Mouse (Mus musculus) testis, adult 2 months (tissue): ENCODE data around the gene C1qtnf1. TPM values are rescaled to one million over a fixed set of nuclear protein-coding genes. Genes with fewer than 3 reads are reported as not detected.

ENCODE experiments used
- H3K27ac ChIP-seq: fragments of 200-500 bp; 2 replicates; pipeline ENCODE4 v1.5.1; 2012; ENCODE audit warnings: low read depth, low read length; ENCODE audit not compliant: control insufficient read depth, insufficient read depth
- H3K27me3 ChIP-seq: fragments of 200-500 bp; 2 replicates; pipeline ENCODE4 v1.6.1; 2012; ENCODE audit warnings: mild to moderate bottlenecking, low read length, moderate library complexity; ENCODE audit not compliant: control insufficient read depth, insufficient read depth
- H3K36me3 ChIP-seq: fragments of 200-500 bp; 2 replicates; pipeline ENCODE4 v1.6.1; 2012; ENCODE audit warnings: mild to moderate bottlenecking, low read length; ENCODE audit not compliant: control insufficient read depth, insufficient read depth
- H3K4me1 ChIP-seq: fragments of 200-500 bp; 2 replicates; pipeline ENCODE4 v1.6.1; 2012; ENCODE audit warnings: low read length; ENCODE audit not compliant: control insufficient read depth, insufficient read depth
- H3K4me3 ChIP-seq: fragments of 200-500 bp; 2 replicates; pipeline ENCODE4 v1.5.1; 2012; ENCODE audit warnings: low read depth, mild to moderate bottlenecking, low read length, moderate library complexity, mixed read lengths; ENCODE audit not compliant: control insufficient read depth
- CTCF ChIP-seq: fragments of 200-500 bp; IDR thresholded peaks from 2 replicates; pipeline ENCODE4 v1.5.1; 2012; ENCODE audit warnings: low read depth, mild to moderate bottlenecking, inconsistent platforms, low read length, moderate library complexity; ENCODE audit not compliant: control insufficient read depth, insufficient read depth, insufficient replicate concordance
- POLR2A ChIP-seq: fragments of 200-500 bp; IDR thresholded peaks from 2 replicates; pipeline ENCODE4 v1.6.1; 2012; ENCODE audit warnings: low read depth, mild to moderate bottlenecking, inconsistent platforms, low read length, moderate library complexity; ENCODE audit not compliant: control insufficient read depth
- polyA plus RNA-seq: library from polyadenylated mRNA; depleted of rRNA; stranded (reverse); fragments of >200 nt; gene quantifications from 2 replicates; pipeline ENCODE4 v1.2.3, GENCODE M21; 2012

The C1qtnf1 gene
- polyA plus RNA-seq, 1 experiment, result 2.5 TPM

DNA sequence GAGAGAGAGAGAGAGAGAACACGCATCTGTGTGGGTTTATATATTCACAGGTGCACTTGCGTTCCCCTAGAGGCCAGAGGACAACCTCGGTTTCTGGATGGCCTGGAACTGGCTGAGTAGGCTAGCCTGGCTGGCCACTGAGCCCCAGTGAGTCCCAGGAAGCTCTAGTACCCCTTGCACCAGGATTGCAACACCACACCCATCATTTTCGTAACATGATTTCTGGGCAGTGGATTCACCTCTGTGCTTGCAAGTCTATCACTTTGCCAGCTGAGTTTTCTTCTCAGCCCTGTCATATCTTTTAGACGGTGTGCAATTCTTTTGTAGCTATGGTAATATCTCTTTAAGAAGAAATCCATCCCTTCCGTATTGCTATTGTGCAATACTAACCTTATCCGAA lies 7.7 kb upstream of the C1qtnf1 start:
- H3K36me3 ChIP-seq, result no peaks in the 10 kb centered on the region
- no peak for TF ChIP-seq CTCF
- no peak overlapping the region for H3K27ac ChIP-seq
- H3K4me1 ChIP-seq, result peaks cover 15% of the 10 kb centered on the region
- no peak overlapping the region for H3K4me3 ChIP-seq
- H3K27me3 ChIP-seq, result no peaks in the 10 kb centered on the region

DNA sequence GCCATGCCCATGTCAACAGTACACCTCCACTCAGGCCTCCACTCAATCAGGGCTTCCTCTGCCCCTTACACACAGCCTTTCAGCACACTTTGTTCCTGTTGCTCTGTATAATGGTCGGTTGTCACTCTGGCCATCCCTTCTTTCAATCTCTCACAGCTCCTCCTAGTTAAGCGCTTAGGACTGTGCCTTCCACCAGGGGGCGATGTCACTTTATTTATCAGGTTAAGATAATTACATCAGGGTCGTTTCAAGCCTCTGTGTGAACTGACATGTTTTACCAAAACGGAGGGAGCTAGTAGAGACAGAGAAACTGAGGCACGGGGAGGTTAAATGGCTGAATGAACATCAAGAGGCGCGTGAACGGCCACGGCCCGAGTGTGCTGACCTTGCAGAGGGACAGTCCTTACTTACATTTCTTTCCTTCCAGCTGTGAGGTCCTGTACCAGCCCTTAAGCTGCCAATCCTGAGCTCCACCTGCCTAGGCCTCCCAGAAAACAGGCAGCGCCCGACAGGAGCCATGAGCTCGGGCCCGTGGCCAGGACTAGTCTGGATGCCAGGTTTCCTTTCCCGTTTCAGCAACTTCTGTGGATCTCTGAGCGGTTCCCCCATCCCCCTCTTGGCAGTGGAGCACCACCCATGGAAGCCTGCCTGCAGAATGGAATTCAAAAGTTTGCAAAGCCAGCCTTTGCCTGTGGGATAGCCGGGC lies 4.6 kb upstream of the C1qtnf1 start:
- TF ChIP-seq CTCF, result no peak; the same call in 1 of the 2 replicates
- TF ChIP-seq POLR2A, result no peak
- Histone ChIP-seq H3K4me3 (no peak overlapping the region), H3K36me3 (no peaks in the 10 kb centered on the region), H3K27me3 (no peaks in the 10 kb centered on the region), H3K4me1 (peaks cover 9% of the 10 kb centered on the region), H3K27ac (peak overlapping the region; percentile 19; the same call in 1 of the 2 replicates)

DNA sequence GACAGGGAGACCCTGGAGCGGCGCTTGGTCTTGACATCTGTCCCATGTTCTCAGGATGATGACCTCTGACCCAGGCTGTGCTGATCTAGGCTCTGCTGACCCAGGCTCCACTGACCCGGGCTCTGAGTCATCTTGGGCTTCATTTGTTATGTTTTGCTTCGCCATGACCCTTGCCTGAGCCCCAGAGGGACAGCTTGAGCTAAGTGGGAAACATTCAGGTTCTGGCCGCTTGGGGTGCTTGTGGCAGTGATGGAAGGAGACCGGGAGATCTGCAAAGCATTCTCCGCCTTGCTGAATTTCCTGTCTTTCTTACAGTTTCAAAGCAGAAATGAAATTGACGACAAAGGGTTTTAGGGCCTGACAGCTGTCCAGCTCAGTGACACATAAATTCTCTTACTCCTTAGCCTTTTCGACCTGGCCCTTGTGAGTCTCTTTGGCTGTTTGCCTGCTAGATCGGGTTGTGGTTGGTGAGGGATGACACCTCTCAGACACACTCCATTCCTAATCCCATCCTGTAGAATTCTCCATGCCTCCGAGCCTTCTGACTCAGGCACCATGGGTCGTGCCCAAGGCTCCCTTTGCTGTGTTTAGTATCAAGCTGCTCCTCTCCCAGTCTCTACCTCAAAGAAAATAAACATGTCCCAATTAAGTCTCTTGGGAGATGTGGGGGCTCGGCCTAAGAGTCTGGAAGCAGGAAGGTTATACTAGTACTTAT lies 3.2 kb upstream of the C1qtnf1 start:
- Histone ChIP-seq H3K36me3 (no peaks in the 10 kb centered on the region), H3K4me1 (peaks cover 5% of the 10 kb centered on the region; the same call in 1 of the 2 replicates), H3K27ac (no peak overlapping the region), H3K27me3 (no peaks in the 10 kb centered on the region), H3K4me3 (no peak overlapping the region)
- no peak; the same call in 1 of the 2 replicates for TF ChIP-seq CTCF
- no peak for TF ChIP-seq POLR2A

DNA sequence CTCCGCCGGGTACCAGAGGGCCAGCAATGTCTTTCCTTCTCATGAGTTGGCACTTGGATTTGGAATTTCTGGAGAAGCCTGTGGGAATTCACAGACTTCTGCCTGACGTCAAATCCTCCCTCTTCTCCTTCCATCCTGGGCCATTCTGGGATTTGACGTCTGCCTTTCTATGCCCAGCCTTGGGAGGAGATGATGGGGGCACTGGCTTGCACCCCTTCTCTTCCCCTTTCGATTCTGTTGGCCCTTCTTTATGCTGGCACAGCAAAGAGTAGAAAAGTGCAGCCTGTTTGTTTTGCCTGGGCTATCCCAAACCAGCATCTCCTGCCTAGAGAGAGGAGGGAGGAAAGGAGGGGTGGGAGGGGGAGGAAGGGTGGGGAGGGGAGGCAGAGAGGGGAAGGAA lies 1.2 kb upstream of the C1qtnf1 start:
- Histone ChIP-seq H3K4me3 (no peak overlapping the region), H3K27ac (no peak overlapping the region), H3K27me3 (no peaks in the 10 kb centered on the region), H3K4me1 (peaks cover 6% of the 10 kb centered on the region; the same call in 1 of the 2 replicates), H3K36me3 (no peaks in the 10 kb centered on the region)
- TF ChIP-seq CTCF (no peak), POLR2A (no peak)

GRCm38 (mm10) chr11:118427266-118427779 lies 680 bp upstream of the C1qtnf1 start:
- peaks cover 6% of the 10 kb centered on the region; the same call in 1 of the 2 replicates for H3K4me1 ChIP-seq
- no peak overlapping the region for H3K27ac ChIP-seq
- TF ChIP-seq CTCF, result no peak
- no peak for TF ChIP-seq POLR2A
- no peaks in the 10 kb centered on the region for H3K36me3 ChIP-seq
- no peak overlapping the region for H3K4me3 ChIP-seq
- no peaks in the 10 kb centered on the region for H3K27me3 ChIP-seq

- Histone ChIP-seq H3K4me3 (peak overlapping the region; percentile 11; the same call in 1 of the 2 replicates), H3K36me3 (no peaks in the 10 kb centered on the region), H3K27me3 (no peaks in the 10 kb centered on the region), H3K4me1 (peaks cover 9% of the 10 kb centered on the region; the same call in 1 of the 2 replicates), H3K27ac (no peak overlapping the region; the same call in 1 of the 2 replicates)
- TF ChIP-seq CTCF (no peak), POLR2A (no peak)
Measured at GRCm38 (mm10) chr11:118428460-118428868, 461 bp downstream of the C1qtnf1 start.

GRCm38 (mm10) chr11:118428944-118429709 lies 1.1 kb downstream of the C1qtnf1 start:
- TF ChIP-seq CTCF (no peak), POLR2A (no peak)
- Histone ChIP-seq H3K27me3 (no peaks in the 10 kb centered on the region), H3K27ac (no peak overlapping the region; the same call in 1 of the 2 replicates), H3K4me1 (peaks cover 10% of the 10 kb centered on the region; the same call in 1 of the 2 replicates), H3K4me3 (peak overlapping the region; percentile 11), H3K36me3 (no peaks in the 10 kb centered on the region)
